Mouse (Mus musculus): Measurements from ENCODE around the gene Gm4869. TPM values are rescaled to one million over a fixed set of nuclear protein-coding genes. Genes with fewer than 3 reads are reported as not detected.
A peak's percentile ranks its signal among the peaks of the same experiment; 100 is the strongest.

Gene Gm4869
- total RNA-seq, 2 experiments from 2014 or later = 0.15 TPM; not detected in 1

GRCm38 (mm10) chr5:140526754-140527153 is 81.3 kb downstream of the Gm4869 start:
- DNase-seq = no peak

DNA sequence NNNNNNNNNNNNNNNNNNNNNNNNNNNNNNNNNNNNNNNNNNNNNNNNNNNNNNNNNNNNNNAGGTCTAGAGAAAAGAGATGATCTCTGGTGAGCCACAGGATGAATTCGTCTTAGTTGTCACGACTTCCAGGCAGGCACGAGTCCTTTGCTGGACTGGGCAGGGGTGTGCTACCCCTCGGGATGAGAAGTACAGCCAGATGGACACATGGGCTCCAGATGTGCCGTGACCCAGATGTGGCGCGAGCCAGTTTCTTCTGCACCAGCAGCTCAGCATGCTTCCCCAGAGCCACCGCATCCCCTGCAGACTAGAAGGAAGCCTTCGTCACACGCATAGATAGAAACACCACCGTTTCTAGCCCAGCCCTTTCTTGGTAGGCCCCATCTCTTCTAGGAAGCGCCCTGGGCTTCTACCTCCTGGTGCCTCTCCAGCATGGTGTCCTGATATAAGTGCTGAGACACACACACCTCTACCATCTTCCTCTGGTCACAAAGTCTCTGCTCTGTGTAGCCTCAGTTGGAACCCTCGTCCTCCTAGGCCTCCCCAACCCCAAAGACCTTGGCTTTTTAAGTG is 92.8 kb downstream of the Gm4869 start:
- peak; percentile 1 for DNase-seq

- DNase-seq = peak; percentile 90
Observed at GRCm38 (mm10) chr5:140540106-140540505, 94.7 kb downstream of the Gm4869 start.

DNA sequence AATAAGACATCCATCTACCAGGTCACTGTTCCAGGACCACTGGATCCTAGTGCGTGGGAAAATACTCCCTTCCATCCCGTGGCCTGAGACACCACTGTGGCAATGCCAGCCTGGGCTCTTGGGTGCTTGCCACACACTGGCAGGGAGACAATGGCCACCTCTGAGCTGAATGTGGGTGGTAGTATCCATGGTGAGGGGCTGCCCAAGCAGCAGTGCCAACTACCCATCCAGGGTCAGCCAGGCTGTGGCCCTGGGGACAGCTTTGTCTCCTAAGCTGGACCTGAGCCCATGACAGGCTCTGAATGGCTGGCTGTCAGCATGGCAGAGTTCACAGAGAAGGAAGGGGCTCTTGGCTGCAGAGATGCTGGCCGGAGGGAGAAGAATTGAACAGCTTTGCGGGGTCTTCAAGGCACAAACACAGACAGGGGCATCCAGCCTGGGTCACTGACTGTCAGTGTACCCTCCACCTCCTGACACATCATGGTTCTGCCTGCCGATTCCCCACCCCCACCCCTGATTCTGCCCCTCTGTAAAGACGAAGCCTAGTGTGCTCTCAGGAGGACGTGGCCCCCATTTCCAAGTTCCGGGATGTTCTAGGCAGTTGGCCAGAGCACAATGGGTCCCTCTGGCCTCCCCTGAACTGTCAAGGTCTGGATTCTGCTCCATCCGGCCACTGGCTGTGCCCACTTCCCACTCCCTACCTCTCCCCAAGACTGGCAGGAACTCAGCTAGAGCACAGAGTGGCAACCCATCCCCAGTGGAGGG is 97.5 kb downstream of the Gm4869 start:
- DNase-seq = peak; percentile 23

Small RNA genes lying within 50 kb of the gene (microRNA-seq; reads per million reads assigned to microRNA genes)
- gene Mir7038 = not detected

Other genes with a start within 250 kb of the Gm4869 start
- 10 to 100 TPM; 20.3 to 22.3 TPM for gene Mad1l1, start 124.1 kb upstream of the Gm4869 start, total RNA-seq (2021)
- gene Nudt1, start 124.0 kb upstream of the Gm4869 start, total RNA-seq (2021) = 10 to 100 TPM; 19.8 to 26.8 TPM
- gene Mrm2, start 113.7 kb upstream of the Gm4869 start, total RNA-seq (2021) = 10 to 100 TPM; 12.0 to 13.9 TPM
- 10 to 100 TPM; 19.7 to 20.3 TPM for gene Snx8, start 56.4 kb upstream of the Gm4869 start, total RNA-seq (2021)
- gene Eif3b, start 26.3 kb upstream of the Gm4869 start, total RNA-seq (2021) = 100 to 1,000 TPM; 132 to 140 TPM
- 10 to 100 TPM; 10.9 to 13.9 TPM for gene Chst12, start 59.9 kb downstream of the Gm4869 start, total RNA-seq (2021)
- gene Grifin, start 119.4 kb downstream of the Gm4869 start, total RNA-seq (2021) = not detected
- 10 to 100 TPM; 18.2 to 24.6 TPM for gene Lfng, start 161.7 kb downstream of the Gm4869 start, total RNA-seq (2021)
- gene Ttyh3, start 203.4 kb downstream of the Gm4869 start, total RNA-seq (2021) = 100 to 1,000 TPM in 1 of 2 experiments, 10 to 100 TPM in 1; 79.8 to 108 TPM

All from adrenal gland, postnatal 10 days (tissue).